Mouse (Mus musculus): ENCODE data around the gene Stxbp4. TPM values are rescaled to one million over a fixed set of nuclear protein-coding genes. Genes with fewer than 3 reads are reported as not detected.

Stxbp4 gene
- total RNA-seq, 2 experiments from 2014 or later: 0.95 to 1.7 TPM

- ATAC-seq (ENCODE audit: poor library complexity, severe bottlenecking): no peak
Measured at GRCm38 (mm10) chr11:90570646-90571259, 67.1 kb downstream of the Stxbp4 start.

GRCm38 (mm10) chr11:90558359-90559047 lies 79.4 kb downstream of the Stxbp4 start:
- ATAC-seq (ENCODE audit: poor library complexity, severe bottlenecking): peak; percentile 54

- ATAC-seq (ENCODE audit: poor library complexity, severe bottlenecking): no peak
Measured at GRCm38 (mm10) chr11:90556517-90556916, 81.4 kb downstream of the Stxbp4 start.

GRCm38 (mm10) chr11:90553963-90554362 lies 83.9 kb downstream of the Stxbp4 start:
- no peak for ATAC-seq (ENCODE audit: poor library complexity, severe bottlenecking)

GRCm38 (mm10) chr11:90552303-90553201 lies 85.3 kb downstream of the Stxbp4 start:
- ATAC-seq (ENCODE audit: poor library complexity, severe bottlenecking): no peak

- ATAC-seq (ENCODE audit: poor library complexity, severe bottlenecking): no peak
Measured at GRCm38 (mm10) chr11:90548560-90548959, 89.3 kb downstream of the Stxbp4 start.

- peak; percentile 88 for ATAC-seq (ENCODE audit: poor library complexity, severe bottlenecking)
Measured at GRCm38 (mm10) chr11:90538636-90539263, 99.1 kb downstream of the Stxbp4 start.

GRCm38 (mm10) chr11:90525311-90525710 lies 112.6 kb downstream of the Stxbp4 start:
- no peak for ATAC-seq (ENCODE audit: poor library complexity, severe bottlenecking)

- no peak for ATAC-seq (ENCODE audit: poor library complexity, severe bottlenecking)
Measured at GRCm38 (mm10) chr11:90521040-90521439, 116.8 kb downstream of the Stxbp4 start.

- ATAC-seq (ENCODE audit: poor library complexity, severe bottlenecking): no peak
Measured at GRCm38 (mm10) chr11:90517750-90518149, 120.1 kb downstream of the Stxbp4 start.

- ATAC-seq (ENCODE audit: poor library complexity, severe bottlenecking): no peak
Measured at GRCm38 (mm10) chr11:90512538-90513219, 125.2 kb downstream of the Stxbp4 start.

GRCm38 (mm10) chr11:90501846-90502245 lies 136.0 kb downstream of the Stxbp4 start:
- no peak for ATAC-seq (ENCODE audit: poor library complexity, severe bottlenecking)

GRCm38 (mm10) chr11:90499918-90500317 lies 138.0 kb downstream of the Stxbp4 start:
- no peak for ATAC-seq (ENCODE audit: poor library complexity, severe bottlenecking)

GRCm38 (mm10) chr11:90498461-90498860 lies 139.4 kb downstream of the Stxbp4 start:
- ATAC-seq (ENCODE audit: poor library complexity, severe bottlenecking): no peak

- no peak for ATAC-seq (ENCODE audit: poor library complexity, severe bottlenecking)
Measured at GRCm38 (mm10) chr11:90494981-90495380, 142.9 kb downstream of the Stxbp4 start.

GRCm38 (mm10) chr11:90492511-90492910 lies 145.4 kb downstream of the Stxbp4 start:
- ATAC-seq (ENCODE audit: poor library complexity, severe bottlenecking): no peak

GRCm38 (mm10) chr11:90489166-90489565 lies 148.7 kb downstream of the Stxbp4 start:
- no peak for ATAC-seq (ENCODE audit: poor library complexity, severe bottlenecking)

GRCm38 (mm10) chr11:90487686-90488085 lies 150.2 kb downstream of the Stxbp4 start:
- no peak for ATAC-seq (ENCODE audit: poor library complexity, severe bottlenecking)

- no peak for ATAC-seq (ENCODE audit: poor library complexity, severe bottlenecking)
Measured at GRCm38 (mm10) chr11:90484750-90485637, 152.9 kb downstream of the Stxbp4 start.
